Mouse (Mus musculus): Measurements from ENCODE around the gene Actrt2.

DNA sequence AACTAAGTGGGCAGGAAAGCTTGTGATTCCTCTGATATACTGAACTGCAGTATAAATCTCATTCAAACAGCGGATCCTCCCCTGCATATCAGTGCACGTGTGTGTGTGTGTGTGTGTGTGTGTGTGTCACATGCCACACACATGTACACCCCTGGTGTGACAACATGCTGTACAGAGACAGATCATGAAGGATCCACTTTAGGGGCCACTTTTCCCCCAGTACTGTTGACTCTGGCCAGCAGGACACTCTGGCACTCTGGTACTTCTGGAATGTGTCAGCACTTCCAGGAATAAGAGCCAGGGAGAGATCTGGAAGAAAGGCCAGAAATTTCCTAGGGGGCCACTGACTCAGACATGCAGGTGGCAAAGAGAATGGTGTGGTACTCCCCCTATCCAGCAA is 41.4 kb downstream of the Actrt2 start:
- TF ChIP-seq CTCF (IDR thresholded peaks at IDR 0.05; ENCODE audit: borderline replicate concordance, control insufficient read depth, extremely low read depth, insufficient read depth, low read length, poor library complexity), result no peak
- no peak for TF ChIP-seq POLR2A (IDR thresholded peaks at IDR 0.05; ENCODE audit: control insufficient read depth, extremely low read depth, insufficient read depth, low read length, poor library complexity)

All from thymus, adult 2 months (tissue).